Mouse (Mus musculus) heart, adult 18-20 months (tissue): ENCODE data around the gene Ccdc85a. TPM values are rescaled to one million over a fixed set of nuclear protein-coding genes. Genes with fewer than 3 reads are reported as not detected.
A peak's percentile ranks its signal among the peaks of the same experiment; 100 is the strongest.
"Not testable (repeated sequence)": the region's sequence is repeated elsewhere in the genome, so short reads cannot be mapped to it uniquely, and the experiment has no call there.

Experiments used
- DNase-seq, 2 experiments: peaks; one replicate each; pipeline ENCODE4 v3.0.0; 2021 to 2022; ENCODE audit warnings: mixed read lengths in 1 of 2
- total RNA-seq, 2 experiments: library from RNA; stranded (reverse); gene quantifications; 2 replicates each; pipeline ENCODE4 v1.2.3; 2021

The Ccdc85a gene
- total RNA-seq, 2 experiments from 2014 or later, result 11.0 to 11.3 TPM

GRCm38 (mm10) chr11:28422451-28423231 is 161.5 kb downstream of the Ccdc85a start:
- DNase-seq, result peak; percentile 9 to 22

DNA sequence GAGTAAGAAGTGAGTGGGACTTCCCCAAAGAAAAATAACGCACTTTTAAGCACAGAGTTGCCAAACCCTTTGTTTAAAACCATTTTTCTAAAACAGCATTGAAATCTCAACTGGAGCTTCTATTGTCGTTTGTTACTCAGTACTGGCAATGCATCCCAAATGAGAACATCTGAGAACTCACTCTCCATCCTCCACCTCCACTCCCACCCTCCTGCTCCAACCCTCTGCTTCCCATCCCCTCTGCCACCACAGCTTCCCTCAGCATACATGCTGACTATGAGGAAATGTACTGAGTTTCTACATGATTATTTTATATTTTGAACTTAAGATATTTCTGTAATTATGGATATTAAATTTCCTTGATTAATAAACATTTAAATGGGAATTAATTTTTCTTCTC is 168.3 kb downstream of the Ccdc85a start:
- no peak for DNase-seq

GRCm38 (mm10) chr11:28409880-28410279 is 174.2 kb downstream of the Ccdc85a start:
- not testable (repeated sequence) for DNase-seq

GRCm38 (mm10) chr11:28397166-28397565 is 187.0 kb downstream of the Ccdc85a start:
- no peak for DNase-seq

DNA sequence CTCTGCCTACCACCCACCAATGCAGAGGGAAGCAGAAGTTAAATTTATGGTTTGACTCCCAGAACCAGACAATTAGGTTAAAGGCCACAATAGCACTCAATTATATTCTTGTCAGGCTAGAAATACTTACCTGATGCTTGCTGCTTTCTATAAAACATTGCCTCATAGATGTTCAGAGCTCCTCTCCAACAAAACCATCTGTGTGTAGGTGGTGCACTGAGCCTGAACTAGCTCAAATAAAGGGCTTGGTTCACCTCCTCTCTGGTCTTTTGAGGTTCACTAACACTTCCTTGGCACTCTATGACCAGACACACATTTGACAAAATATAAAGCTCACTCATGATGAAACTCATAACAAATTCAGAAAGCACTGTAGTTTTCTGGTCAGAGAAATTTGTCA is 208.2 kb downstream of the Ccdc85a start:
- DNase-seq, result no peak

DNA sequence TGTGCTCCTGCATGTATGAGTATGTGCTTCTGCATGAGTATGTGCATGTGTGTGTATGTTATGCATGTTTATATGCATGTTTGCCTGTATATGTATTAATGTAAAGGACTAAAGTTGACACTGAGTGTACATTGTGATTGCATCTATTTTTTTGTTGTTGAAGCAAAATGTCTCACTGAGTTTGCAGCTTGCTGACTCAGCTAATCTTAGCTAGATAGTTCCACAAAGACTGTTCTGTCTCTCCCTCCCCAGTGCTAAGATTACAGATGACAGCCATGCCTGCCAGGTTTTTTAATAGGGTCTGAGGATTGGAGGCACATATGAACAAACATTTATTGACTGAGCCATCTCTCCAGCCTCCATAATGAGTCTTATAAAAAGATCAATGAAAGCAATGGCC is 209.5 kb downstream of the Ccdc85a start:
- DNase-seq, result no peak

DNA sequence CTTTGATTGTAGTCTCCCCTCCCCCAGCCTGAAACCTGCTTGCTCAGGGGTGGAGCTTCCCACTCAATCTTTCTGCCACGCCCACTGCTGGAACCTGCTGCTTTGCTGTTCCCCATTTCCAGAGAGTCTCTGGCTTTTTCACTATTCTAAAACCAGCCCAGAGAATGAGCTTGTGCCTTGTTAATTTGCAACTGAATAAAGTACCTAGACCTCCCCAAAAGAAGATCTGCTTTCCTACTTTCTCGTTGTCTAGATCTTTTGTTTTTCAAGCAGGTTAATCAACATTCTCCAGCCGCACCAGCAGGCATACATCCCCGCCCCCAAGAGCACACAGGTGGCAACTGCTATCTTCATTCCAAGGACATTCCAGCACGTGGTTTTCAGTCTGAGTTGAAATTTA is 212.7 kb downstream of the Ccdc85a start:
- DNase-seq, result not testable (repeated sequence)

GRCm38 (mm10) chr11:28365929-28366244 is 218.2 kb downstream of the Ccdc85a start:
- no peak for DNase-seq

- DNase-seq, result peak; percentile 78 to 80
Observed at GRCm38 (mm10) chr11:28365209-28365928, 218.8 kb downstream of the Ccdc85a start.

GRCm38 (mm10) chr11:28343465-28343864 is 240.7 kb downstream of the Ccdc85a start:
- DNase-seq, result no peak

GRCm38 (mm10) chr11:28341887-28342286 is 242.2 kb downstream of the Ccdc85a start:
- no peak for DNase-seq

DNA sequence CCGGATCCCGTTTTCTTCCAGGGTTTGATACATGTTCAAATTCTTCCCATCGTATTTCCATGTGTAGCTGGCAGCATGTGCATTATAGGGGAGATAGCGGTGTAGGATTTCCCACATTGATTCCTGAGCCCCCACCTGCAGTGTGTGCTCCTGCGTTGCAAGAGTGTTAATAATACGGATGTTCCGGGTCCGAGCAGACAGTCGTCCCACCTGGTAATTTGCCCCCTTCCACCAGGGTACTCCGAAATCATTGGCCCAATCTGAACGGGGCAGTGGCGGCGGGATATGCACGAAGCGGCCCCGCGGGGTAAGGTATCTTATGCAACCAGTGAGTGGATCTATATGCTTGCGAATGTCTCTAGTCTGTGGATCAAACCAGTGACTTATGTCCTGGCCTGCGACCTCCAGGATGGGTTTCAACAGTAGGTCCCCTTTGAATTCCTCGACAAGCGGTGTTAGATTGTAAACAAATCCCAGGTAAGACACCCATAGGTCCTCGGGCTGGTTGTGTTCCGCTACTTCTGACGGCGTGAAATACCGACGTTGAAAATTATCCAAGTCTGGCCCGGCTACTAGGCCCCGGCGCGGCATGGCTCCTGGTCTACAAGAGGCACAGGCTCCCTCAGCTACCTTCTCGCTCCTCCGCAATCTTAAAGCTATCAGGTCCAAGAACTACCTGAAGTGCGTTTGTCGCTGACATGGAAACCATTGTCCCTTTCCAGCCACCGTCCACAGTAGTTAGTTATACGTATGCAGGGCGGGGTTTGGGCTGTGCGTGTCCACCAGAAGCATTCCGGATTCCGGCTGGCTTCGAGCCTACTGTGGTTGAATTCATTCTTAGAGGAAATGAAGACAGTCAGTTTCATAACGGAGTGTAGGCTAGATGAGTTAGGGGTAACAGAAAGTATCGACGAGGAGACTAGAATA is 244.6 kb downstream of the Ccdc85a start, which contains the start of gene Gm6685:
Gene Gm6685 (minus strand): TSS at position 644 of the 927 bp plus-strand sequence.
- DNase-seq, result not testable (repeated sequence)

Other genes with a start within 250 kb of the Ccdc85a start
- gene Gm6685, start 244.5 kb downstream of the Ccdc85a start, total RNA-seq, result 1 to 10 TPM; 3.6 to 4.9 TPM